Mouse (Mus musculus): ENCODE results near the gene Ghr. TPM values are rescaled to one million over a fixed set of nuclear protein-coding genes. Genes with fewer than 3 reads are reported as not detected.
A peak's percentile ranks its signal among the peaks of the same experiment; 100 is the strongest.

Gene Ghr
- total RNA-seq (2021), result 100 to 1,000 TPM; 164 to 166 TPM

- intact Hi-C loops (cut with DNase I), result loop anchor here (1.0 to 5.0 kb wide), 4 partner anchors 76 to 371 kb away; no protein-coding TSS in a partner anchor
- peak; percentile 83 to 90 for DNase-seq
Observed at GRCm38 (mm10) chr15:3582807-3583636, at the start of gene Ghr. Ghr (minus strand) TSS chr15:3583492.

- intact Hi-C loops (cut with DNase I), result no loop called here
- DNase-seq, result no peak
Observed at GRCm38 (mm10) chr15:3622746-3623145, 39.5 kb upstream of the Ghr start.

- DNase-seq, result no peak
- intact Hi-C loops (cut with DNase I), result no loop called here
Observed at GRCm38 (mm10) chr15:3620368-3620767, 37.1 kb upstream of the Ghr start.

- DNase-seq, result no peak
- intact Hi-C loops (cut with DNase I), result no loop called here
Observed at GRCm38 (mm10) chr15:3618311-3618710, 35.0 kb upstream of the Ghr start.

- DNase-seq, result no peak
- intact Hi-C loops (cut with DNase I), result no loop called here
Observed at GRCm38 (mm10) chr15:3611961-3612360, 28.7 kb upstream of the Ghr start.

GRCm38 (mm10) chr15:3607951-3608350, 24.7 kb upstream of the Ghr start:
- intact Hi-C loops (cut with DNase I), result no loop called here
- no peak for DNase-seq

GRCm38 (mm10) chr15:3602098-3602486, 18.8 kb upstream of the Ghr start:
- intact Hi-C loops (cut with DNase I), result no loop called here

GRCm38 (mm10) chr15:3601422-3602097, 18.3 kb upstream of the Ghr start:
- no peak for DNase-seq
- intact Hi-C loops (cut with DNase I), result no loop called here

More at GRCm38 (mm10) chr15:3602098-3602486, 18.8 kb upstream of the Ghr start:
- DNase-seq, result no peak

- DNase-seq, result no peak
- intact Hi-C loops (cut with DNase I), result loop anchor here (5.0 kb wide), 1 partner anchor 319 kb away; no protein-coding TSS in a partner anchor
Observed at GRCm38 (mm10) chr15:3587879-3588278, 4.6 kb upstream of the Ghr start.

- DNase-seq, result no peak
- intact Hi-C loops (cut with DNase I), result loop anchor here (2.0 to 5.0 kb wide), 3 partner anchors 77 to 372 kb away; no protein-coding TSS in a partner anchor
Observed at GRCm38 (mm10) chr15:3584361-3584760, 1.1 kb upstream of the Ghr start.

- DNase-seq, result peak; percentile 53 to 78
- intact Hi-C loops (cut with DNase I), result loop anchor here (2.0 to 5.0 kb wide), 3 partner anchors 75 to 370 kb away; no protein-coding TSS in a partner anchor
Observed at GRCm38 (mm10) chr15:3581861-3582806, 1.2 kb downstream of the Ghr start.

- peak in 1 of 2 experiments; percentile 25 for DNase-seq
- intact Hi-C loops (cut with DNase I), result loop anchor here (5.0 kb wide), 2 partner anchors 74 to 369 kb away; no protein-coding TSS in a partner anchor
Observed at GRCm38 (mm10) chr15:3581337-3581736, 2.0 kb downstream of the Ghr start.

GRCm38 (mm10) chr15:3580216-3580615, 3.1 kb downstream of the Ghr start:
- intact Hi-C loops (cut with DNase I), result loop anchor here (5.0 kb wide), 2 partner anchors 73 to 368 kb away; no protein-coding TSS in a partner anchor
- DNase-seq, result no peak

- intact Hi-C loops (cut with DNase I), result no loop called here
- no peak for DNase-seq
Observed at GRCm38 (mm10) chr15:3578286-3578980, 4.9 kb downstream of the Ghr start.

GRCm38 (mm10) chr15:3569178-3569903, 14.0 kb downstream of the Ghr start:
- intact Hi-C loops (cut with DNase I), result no loop called here
- no peak for DNase-seq

- intact Hi-C loops (cut with DNase I), result no loop called here
- DNase-seq, result no peak
Observed at GRCm38 (mm10) chr15:3564570-3564969, 18.7 kb downstream of the Ghr start.

GRCm38 (mm10) chr15:3563929-3564516, 19.3 kb downstream of the Ghr start:
- intact Hi-C loops (cut with DNase I), result no loop called here
- DNase-seq, result no peak

GRCm38 (mm10) chr15:3563473-3563872, 19.8 kb downstream of the Ghr start:
- DNase-seq, result no peak
- intact Hi-C loops (cut with DNase I), result no loop called here

- intact Hi-C loops (cut with DNase I), result no loop called here
Observed at GRCm38 (mm10) chr15:3558524-3558923, 24.8 kb downstream of the Ghr start.

More at GRCm38 (mm10) chr15:3558524-3558923, 24.8 kb downstream of the Ghr start:
- no peak for DNase-seq

All from heart, postnatal 36 days (tissue).